Mouse (Mus musculus): Measurements from ENCODE around the gene Chst15. TPM values are rescaled to one million over a fixed set of nuclear protein-coding genes. Genes with fewer than 3 reads are reported as not detected.

Chst15 gene
- total RNA-seq, 2 experiments from 2014 or later: 4.6 to 22.1 TPM

DNA sequence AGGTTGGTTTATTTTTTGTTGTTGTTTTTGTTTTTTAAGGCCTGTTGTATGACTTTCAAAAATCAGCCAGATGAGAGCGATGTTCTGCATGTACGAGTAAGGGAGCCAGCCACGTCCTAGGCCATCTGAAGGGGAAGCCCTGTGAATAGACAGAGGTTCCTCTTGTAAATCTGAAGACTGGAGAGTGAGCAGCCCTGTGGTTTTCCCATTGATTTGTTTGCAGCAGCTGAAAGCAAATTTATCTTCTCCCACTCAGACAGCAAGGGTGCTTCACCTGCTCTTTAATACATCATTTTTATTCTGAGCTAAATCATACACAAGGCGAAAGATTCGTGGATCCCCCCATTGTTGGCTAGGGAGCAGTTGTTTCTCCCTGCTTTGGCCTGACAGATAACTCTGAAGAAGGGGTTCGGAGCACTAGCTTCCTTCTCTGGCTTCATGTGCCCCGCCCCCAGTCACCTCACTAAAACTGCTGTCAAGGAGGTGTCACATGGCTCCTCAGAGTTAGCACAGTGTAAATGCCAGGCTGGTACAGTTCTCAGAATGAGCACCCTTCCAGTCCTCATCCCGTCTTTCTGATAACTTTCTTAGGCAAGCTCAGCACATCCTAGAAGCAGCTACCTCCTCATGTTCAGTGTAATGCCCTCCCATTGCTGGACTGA, 12.5 kb downstream of the Chst15 start:
- ATAC-seq (replicated peaks; ENCODE audit: poor library complexity, severe bottlenecking): 0 out of 2 replicates have a peak, but pooled peaks have one; percentile 15

- ATAC-seq (replicated peaks; ENCODE audit: poor library complexity, severe bottlenecking): peak; percentile 68
These were observed 13.0 kb downstream of the Chst15 start for GRCm38 (mm10) chr7:132303988-132304387.

DNA sequence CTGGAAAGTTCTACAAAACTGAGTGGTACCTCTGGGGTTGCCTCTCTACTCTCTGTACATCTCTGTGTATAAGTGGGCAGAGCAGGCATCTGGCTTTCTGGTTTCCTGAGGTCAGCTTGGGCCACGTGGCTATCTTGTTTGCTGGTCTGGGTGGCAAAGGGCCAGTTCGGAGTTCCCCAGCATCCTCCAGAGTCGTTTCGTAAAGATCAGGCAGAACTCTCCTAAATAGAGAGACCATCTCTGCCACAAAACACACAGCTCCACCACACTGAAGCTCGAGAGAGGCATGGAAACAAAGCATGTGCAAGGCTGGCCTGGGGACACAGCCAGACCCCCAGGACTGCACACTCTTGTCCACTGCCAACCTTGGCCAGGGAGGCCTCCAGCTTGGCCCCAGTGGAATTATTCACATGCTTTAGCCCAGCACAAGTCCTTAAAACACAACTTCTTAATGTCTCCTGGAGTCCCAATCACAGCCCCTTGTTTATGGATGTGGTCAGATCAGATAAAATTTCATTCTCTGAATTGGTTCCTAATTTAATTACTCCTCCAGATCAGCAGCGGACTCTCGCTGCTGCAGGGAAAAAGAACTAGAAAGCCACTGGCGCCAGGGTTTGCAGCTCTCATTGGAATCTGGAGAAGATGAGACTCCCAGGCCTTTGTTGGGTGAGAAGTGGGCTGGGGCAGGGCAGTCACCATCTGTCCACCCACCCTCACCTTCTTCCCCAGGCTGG, 14.4 kb downstream of the Chst15 start:
- ATAC-seq (replicated peaks; ENCODE audit: poor library complexity, severe bottlenecking): no peak

DNA sequence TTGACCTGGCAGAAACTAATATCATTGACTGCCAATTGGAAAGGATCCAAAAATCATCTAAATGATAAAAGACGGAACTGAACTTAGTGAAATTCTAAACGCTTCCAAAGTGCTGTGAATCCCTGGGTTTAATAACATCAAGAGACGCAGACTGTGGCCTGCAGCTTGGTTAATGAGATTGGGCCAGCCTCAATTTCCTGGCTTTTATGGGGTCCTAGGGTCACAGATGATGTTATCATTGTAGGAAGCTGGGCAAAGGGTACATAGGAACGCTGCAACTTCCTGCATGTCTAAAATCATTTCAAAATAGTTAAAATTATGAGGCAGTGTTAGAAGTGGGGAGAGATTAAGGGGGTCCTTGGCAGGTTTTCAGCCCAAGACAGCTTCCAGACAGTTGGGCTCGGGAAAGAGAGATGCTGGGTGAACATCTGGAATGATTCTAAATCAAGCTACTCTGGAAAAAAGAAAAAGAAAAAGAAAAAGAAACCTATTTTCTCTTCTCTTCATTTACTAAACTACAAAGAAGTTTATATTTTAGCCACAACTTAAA, 17.3 kb downstream of the Chst15 start:
- no peak for ATAC-seq (replicated peaks; ENCODE audit: poor library complexity, severe bottlenecking)

DNA sequence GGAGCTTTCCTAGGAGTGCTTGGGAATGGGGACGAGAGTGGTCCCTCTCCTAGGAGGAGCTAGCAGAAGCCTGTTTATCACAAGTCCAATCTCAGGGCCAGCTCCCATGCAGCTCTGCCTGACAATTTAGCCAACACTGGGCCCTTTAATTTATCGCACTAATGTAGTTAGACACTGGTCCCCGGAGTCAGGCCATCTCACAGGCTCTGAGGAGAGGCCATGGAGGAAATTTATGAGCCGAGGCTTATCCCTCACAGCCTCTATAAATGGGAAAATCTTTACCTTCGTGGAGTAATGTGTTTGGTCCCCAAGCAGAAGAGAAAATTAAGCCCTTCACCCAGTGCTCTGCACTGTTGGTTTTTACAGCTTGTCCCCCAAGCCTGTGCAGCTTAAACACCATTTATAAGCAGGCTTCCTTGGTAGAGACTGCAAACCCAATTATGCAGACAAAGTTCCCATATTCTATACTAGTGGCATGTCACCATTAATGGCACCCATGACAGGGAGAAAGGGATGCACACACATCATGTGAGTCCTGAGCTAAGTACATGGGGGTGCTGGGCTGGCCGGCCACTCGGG, 18.5 kb downstream of the Chst15 start:
- ATAC-seq (replicated peaks; ENCODE audit: poor library complexity, severe bottlenecking): no peak

- ATAC-seq (replicated peaks; ENCODE audit: poor library complexity, severe bottlenecking): no peak
These were observed 20.2 kb downstream of the Chst15 start for GRCm38 (mm10) chr7:132296661-132297443.

DNA sequence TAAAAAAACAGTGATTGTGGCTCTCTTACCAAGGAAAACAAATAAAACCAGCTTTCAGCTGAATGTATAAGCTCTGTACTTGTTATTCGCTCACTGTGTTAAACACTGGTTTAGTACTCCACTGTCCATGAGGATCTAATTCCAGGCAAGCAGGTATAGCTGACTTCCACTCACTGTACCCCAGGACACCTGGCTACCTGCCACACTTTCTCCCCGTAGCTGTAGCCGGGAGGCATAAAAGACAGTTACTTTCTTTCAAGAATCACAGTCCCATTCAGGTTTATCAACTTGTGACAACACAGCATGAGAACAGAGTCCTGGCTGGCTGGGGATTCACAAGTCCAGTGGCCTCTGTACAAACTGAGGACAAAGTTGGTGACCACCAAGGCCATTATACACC, 20.9 kb downstream of the Chst15 start:
- no peak for ATAC-seq (replicated peaks; ENCODE audit: poor library complexity, severe bottlenecking)

- ATAC-seq (replicated peaks; ENCODE audit: poor library complexity, severe bottlenecking): no peak
These were observed 29.7 kb downstream of the Chst15 start for GRCm38 (mm10) chr7:132287340-132287664.

DNA sequence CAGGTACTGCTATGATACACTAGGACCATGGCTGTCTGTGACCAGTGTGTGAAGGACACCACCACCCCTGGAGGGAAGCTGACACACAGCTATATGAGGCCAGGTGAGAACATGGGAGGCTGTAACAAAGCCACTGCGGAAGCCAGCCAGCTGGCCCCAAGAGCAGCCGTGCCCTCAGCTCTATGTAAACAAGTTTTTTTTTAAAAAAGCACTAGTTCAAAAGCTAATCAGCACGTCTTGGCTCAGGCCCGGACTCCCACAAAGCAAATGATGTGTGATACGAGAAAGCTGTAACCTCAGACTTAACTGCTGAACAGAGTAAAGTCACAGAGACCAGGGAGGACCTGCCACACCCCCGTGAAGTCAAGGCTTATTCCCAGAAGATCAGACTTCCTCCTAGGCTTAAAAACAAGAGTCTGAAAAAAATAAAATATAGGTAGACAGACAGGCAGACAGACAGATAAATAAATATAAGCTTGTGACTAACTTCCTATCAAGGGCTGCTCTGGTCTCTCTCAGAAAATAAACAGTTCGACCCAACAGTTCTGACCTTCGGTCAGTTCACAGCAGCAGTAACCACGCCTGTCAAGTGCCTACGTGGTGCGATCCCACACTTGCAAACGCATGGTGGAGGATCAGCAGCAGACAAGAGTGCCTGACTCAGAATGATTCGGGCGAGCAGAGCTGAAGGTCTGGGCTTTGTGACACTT, 30.2 kb downstream of the Chst15 start:
- no peak for ATAC-seq (replicated peaks; ENCODE audit: poor library complexity, severe bottlenecking)

GRCm38 (mm10) chr7:132284795-132285194, 32.2 kb downstream of the Chst15 start:
- no peak for ATAC-seq (replicated peaks; ENCODE audit: poor library complexity, severe bottlenecking)

DNA sequence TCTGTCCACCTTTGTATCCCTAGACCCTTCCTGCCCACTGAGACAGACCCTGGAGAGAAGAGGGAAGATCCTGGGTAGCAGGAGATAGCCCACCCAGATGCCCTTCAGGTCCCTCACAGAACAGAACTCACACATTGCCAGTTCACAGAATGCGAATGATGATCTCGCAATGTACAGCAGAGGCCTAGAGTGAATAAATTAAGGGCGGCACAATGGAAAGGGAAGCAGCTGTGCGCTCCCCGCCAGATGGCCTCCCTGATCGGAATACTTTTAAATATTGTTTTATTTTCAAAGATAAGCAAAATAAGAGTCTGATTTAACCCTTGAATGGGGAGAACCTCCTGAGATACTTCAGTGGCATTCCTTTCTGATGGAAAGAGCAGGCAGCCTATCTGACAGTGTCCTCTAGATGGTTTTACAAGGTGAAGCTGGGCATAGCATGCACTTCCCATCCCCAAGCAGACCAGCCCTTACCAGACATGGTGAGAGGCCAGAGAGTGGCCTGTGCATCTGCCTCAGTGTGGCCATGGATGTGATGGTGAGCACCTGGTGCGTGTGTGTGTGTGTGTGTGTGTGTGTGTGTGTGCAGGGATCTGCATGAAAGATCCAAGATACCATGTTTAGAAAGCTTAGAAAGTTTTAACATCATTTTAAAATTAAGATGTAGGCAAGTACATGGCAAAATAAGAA, 32.8 kb downstream of the Chst15 start:
- peak; percentile 47; the same call in 1 of the 2 replicates for ATAC-seq (replicated peaks; ENCODE audit: poor library complexity, severe bottlenecking)

GRCm38 (mm10) chr7:132282576-132282975, 34.5 kb downstream of the Chst15 start:
- no peak for ATAC-seq (replicated peaks; ENCODE audit: poor library complexity, severe bottlenecking)

DNA sequence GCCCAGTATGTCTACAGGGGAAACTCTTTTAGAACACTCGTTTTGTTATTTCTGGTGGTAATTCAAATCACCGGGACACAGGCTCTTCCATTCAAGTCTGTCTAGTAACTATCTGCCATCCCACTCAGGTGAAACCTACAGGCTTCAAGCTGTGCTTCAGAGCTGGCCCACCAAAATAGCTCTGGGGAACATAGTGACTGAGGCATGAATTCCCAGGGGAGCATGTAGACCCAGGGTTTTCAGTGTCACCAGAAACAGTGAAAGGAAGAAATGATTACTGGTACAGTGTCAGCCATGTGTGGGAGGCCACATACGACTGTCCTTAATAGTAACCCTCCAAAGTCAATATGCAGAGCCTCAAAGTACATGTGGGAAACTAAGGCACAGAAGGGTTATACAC, 34.9 kb downstream of the Chst15 start:
- no peak for ATAC-seq (replicated peaks; ENCODE audit: poor library complexity, severe bottlenecking)

DNA sequence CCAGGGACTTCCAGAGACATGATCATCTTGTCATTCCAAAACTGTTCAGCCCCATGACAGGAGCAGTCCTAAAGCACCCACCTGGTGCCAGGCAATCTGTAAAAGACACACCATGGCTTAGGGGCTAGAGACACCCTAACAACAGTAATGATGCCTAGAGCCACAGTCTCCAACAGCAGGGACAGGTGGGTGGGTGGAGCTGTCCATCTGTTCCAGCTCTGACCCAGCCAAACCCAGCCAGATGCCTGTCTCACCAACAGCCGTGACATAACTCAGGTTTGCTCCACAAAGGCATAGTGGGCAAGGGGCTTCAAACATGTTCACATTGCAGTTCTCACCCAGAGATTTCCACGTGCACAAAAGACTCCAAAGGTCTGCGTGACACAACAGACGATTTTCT, 35.3 kb downstream of the Chst15 start:
- no peak for ATAC-seq (replicated peaks; ENCODE audit: poor library complexity, severe bottlenecking)

GRCm38 (mm10) chr7:132278658-132279057, 38.4 kb downstream of the Chst15 start:
- peak; percentile 17; the same call in 1 of the 2 replicates for ATAC-seq (replicated peaks; ENCODE audit: poor library complexity, severe bottlenecking)

DNA sequence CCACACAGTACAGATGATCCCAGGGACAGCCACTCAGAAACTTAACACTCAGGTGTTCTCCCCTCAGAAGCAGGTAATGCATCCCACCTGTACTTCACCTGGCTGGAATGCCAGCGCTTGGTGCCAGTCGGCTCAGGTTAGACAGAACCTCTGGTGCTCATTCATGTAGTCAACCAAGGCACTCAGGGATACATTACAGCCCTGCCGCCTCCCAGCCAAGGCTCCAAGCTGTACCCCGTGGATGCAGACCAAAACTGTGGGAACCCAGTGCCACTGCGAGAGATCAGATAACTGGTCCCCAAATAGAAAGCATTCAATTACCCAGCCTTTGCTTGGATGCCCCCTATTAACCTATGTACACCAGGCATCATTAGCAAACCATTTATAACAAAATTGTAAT, 40.7 kb downstream of the Chst15 start:
- ATAC-seq (replicated peaks; ENCODE audit: poor library complexity, severe bottlenecking): no peak

GRCm38 (mm10) chr7:132273741-132274513, 43.1 kb downstream of the Chst15 start:
- ATAC-seq (replicated peaks; ENCODE audit: poor library complexity, severe bottlenecking): no peak

GRCm38 (mm10) chr7:132272984-132273383, 44.0 kb downstream of the Chst15 start:
- no peak for ATAC-seq (replicated peaks; ENCODE audit: poor library complexity, severe bottlenecking)

- ATAC-seq (replicated peaks; ENCODE audit: poor library complexity, severe bottlenecking): no peak
These were observed 46.7 kb downstream of the Chst15 start for GRCm38 (mm10) chr7:132270364-132270763.
